Mouse (Mus musculus) lung, adult 18-20 months (tissue): Measurements from ENCODE around the gene Zfp442.
"Not testable (repeated sequence)": the region's sequence is repeated elsewhere in the genome, so short reads cannot be mapped to it uniquely, and the experiment has no call there.

Experiments used
- DNase-seq, 2 experiments: peaks; one replicate each; pipeline ENCODE4 v3.0.0; 2022; ENCODE audit warnings: mixed read lengths in 2 of 2

The Zfp442 gene

DNA sequence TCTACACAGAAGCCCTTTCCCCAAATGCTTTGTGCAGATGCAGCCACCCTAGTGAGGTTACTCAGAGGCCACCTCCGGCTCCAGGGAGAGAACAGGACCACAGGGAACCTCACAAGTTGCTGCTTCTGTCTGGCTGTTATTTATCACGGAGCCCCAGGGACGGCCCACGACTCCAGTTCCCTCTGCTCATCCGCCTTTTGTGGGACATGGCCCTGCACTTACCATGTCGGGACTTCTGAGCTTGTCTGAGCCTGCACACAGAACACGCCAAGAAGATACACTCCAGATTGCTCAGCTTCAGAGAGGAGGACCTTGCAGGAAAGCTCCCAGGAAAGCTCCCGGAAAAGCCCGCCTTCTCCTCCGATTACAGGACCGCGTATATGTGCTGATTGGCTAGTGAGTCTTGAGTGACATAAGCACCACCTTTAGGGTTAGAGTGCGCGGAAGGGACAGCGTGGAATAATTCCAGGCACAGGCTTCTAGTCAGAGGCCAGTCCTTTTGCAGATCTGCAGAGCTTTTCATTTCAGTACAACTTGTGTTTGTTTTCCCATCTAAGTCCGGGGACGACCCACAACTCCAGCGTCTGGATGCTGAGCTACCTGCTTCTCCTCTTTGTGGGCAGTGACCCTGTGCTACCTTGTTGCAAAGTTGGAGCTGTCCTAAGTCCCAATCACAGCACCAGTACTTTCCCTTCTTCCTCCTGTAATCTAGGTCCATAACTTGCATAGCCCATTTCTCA, at the start of gene Zfp442:
TSS of gene Zfp442 (minus strand) at position 307 of the 740 bp plus-strand sequence.
- DNase-seq = peak; percentile 79 to 80

DNA sequence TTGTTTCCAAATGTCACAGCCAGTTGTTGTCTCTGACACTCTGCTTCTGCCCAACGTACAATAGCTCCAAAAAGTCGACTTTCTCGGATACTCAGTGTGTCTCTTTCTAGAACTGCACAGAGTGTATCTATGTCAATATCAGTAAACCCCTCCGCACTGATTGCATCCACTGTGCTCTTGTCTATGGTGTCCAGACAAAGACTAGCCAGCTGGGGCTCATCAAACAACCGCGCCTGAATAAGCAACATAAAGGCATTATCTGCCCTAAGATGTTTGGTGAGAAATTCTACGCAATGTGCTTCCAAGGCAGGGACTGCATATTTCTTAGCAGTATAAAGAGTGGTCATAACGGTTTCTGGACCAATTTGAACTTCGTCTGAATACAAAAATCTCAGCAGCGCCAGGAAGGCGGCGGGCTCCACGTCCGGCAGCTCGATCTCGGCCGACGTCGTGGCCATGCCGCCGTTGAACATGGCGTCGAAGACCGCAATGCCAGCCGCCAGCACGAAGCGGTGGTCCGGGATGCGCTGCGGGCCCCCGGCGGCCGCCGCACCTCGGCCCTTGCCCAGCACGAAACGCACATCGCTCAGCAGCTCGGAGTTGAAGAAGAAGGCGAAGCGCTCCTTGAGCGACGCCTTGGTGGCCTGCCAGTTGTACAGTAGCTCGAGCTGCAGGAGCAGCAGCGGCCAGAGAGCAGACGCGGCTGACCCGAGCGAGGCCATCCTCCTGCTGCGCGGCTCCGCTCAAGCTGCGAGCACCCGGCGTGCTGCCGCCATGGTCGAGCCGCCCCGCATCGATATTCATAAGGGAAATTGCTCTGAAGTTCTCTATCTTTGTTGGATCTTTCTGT, 49.1 kb upstream of the Zfp442 start:
- not testable (repeated sequence) for DNase-seq

DNA sequence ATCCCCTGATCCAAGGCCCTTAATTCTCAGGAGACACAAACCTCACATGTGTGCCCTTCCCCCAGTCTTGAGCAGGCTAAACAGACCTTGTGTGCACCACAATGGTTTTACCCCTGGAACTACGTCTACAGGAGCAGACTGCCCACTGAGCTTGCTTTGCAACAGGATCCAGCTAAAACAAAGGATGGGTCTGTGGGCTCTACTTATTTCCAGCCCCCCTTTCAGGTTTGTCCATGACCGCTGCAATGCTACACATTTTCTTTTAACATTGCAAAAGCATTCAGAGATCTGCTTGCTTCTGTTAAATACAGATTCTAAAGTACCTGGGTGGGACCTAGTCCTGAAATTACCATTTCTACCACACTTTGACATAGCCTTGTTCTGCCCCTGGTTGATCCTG, 41.7 kb upstream of the Zfp442 start:
- no peak for DNase-seq

DNA sequence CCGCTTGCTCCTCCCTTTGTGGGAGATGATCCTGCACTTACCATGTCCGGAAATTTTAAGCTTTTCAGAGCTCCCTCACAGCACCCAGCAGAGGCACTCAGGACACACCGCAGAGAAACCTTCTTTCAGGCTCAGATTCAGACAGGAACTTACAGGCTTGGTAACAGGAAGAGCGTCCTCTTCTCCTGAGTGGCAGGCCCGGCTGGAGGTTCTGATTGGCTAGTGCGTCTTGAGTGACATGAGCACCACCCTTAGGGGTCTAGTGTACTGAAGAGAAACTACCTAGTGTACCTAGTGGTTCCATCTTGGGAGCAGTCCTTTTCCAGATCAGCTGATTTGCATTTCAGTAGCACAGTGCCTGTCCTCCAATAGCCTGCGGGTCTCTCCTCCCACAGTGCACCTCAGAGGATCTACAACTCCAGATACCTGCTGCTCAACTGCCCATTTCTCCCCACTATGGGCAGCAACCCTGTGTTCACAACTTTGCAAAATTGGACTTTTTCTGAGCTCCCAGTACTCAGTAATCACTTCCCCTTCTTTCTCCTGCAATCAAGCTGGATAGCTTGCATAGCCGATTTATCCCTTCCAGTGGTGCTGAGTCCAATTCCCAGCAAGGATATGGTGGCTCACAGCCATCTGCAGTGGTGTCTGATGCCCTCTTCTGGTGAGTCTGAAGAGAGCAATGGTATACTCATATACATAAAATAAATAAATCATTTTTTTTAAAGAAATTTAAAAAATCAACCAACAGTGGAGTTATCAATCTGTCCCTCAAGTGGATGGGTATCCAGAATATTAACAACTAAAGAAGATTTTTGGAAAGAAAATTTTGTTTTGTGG, 33.9 kb upstream of the Zfp442 start, which contains the start of gene Zfp345:
TSS of gene Zfp345 (minus strand) at position 153 of the 840 bp plus-strand sequence.
- peak; percentile 16 to 34 for DNase-seq

DNA sequence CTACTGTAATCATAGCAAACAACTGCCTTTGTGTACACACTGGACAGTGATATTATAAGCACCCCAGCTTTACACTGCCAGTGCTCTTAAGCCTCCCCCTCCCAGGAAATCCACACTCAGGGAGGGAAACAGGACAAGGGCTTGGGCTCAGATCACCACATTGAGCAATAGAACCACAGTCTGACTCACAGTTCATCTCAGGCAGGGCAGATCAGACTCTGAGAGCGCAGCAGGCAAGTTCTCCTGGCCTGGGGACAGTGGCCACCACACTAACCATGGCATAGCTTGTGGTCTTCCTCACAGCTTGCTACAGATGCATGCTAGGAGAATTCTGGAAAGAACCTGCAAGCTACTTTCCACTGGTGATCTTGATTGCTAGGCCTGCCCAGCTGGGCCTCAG, 12.2 kb downstream of the Zfp442 start:
- DNase-seq = peak in 1 of 2 experiments; percentile 7

DNA sequence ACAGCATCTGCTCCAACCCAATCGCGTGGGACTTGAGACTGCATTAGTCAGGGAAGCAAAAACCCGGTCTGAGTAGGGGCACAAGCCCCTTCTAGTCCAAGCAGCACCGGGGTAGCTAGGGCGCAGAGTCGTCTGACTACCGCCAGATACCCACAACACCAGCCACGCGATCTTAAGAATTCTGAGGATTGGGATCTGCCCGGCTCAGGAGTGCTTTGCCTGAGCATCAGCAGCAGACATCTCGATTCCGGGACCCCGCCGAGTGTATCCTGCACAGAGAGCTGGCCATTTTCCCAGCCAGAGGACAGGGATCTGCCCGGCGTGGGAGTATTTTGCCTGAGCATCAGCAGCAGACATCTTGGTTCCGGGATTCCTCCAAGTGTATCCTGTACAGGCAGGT, 39.1 kb downstream of the Zfp442 start:
- DNase-seq = not testable (repeated sequence)

DNA sequence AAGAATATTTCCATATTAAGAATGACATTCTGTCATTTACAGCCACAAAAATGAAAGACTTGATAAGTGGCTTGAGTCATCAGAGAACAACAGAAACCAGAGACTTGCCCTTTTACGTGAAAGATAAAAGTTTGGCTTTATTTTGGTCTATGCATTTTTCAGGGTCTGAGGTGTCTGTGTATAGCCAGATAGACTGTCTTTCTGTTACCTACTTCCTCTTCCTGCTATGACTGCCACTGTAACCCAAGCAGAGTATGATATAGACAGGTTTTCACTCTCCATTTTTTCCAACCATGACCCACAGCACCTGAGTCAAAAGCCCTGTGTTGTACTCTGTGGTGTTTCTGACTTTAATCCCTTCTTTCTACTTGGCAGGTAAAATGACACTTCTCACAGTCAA, 61.1 kb downstream of the Zfp442 start:
- DNase-seq = no peak

DNA sequence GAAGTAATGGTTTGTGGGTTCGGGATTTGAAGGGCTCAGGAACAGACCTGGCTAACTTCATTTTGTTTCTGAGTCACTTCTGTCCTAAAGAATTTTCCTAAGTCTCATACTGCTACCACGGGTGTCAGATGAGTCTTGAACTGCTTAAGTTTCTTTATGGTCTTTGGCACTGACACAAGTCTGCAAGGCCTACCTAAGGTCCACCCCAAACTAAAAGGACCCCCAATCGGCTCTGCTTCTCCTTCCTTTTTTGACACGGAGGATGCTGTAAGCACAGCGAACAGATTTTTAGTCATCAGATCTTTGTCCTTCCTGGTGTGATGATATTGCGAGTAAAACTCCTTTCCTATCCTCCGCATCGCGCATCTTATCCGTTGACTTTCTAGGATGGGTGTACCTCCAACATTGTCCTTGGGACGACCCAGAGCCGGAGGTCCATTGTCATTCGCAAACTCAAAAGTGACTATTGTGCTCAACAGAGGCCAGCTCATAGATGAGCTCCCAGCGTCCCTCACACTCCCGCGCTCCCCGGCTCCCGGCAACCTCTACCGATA, 65.7 kb downstream of the Zfp442 start:
- DNase-seq = not testable (repeated sequence)

DNA sequence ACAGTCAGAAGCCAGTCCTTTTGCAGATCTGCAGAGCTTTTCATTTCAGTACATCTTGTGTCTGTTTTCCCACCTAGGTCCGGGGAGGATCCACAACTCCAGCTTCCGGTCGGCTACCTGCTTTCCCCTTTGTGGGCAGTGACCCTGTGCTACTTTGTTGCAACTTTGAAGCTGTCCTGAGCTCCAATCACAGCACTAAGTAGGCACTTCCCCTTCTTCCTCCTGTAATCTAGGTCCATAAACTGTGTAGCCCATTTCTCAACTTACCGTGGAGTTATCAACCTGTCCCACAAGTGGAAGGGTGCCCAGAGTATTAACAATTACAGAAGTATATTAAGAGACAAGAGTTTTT, 88.4 kb downstream of the Zfp442 start:
- DNase-seq = no peak

DNA sequence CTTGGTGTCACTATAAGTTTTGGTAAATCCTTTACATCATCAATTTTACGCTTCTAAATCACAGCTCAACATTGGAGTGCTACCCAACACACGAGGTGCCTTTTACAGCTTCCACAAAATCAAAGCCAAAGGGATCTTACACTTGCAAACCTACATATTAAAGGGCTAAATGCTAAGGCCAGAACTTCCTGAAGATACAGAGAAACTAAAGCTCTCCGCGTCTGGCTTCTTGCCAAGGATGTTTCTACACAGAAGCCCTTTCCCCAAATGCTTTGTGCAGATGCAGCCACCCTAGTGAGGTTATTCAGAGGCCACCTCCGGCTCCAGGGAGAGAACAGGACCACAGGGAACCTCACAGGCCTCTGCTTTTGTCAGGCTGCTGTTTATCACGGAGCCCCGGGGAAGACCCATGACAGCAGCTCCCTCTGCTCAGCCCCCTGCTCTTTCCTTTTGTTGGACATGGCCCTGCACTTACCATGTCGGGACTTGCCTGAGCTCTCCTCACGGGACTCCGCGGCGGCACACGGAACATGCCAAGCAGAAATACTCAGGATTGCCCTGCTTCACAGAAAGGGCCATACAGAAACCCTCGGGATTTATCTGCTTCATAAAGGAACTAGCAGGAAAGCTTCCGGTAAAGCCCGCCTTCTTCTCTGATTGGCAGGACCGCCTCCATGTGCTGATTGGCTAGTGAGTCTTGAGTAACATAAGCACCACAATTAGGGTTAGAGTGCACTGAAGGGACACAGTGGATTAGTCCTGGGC, 89.0 kb downstream of the Zfp442 start, which contains the start of gene 3300002I08Rik:
TSS of gene 3300002I08Rik (minus strand) at position 653 of the 765 bp plus-strand sequence.
- peak; percentile 92 to 93 for DNase-seq
